Mouse (Mus musculus): ENCODE results near the gene Tmem242. TPM values are rescaled to one million over a fixed set of nuclear protein-coding genes. Genes with fewer than 3 reads are reported as not detected.
A peak's percentile ranks its signal among the peaks of the same experiment; 100 is the strongest.

Tmem242 gene
- polyA plus RNA-seq, 1 experiment from 2014 or later = 114 TPM

DNA sequence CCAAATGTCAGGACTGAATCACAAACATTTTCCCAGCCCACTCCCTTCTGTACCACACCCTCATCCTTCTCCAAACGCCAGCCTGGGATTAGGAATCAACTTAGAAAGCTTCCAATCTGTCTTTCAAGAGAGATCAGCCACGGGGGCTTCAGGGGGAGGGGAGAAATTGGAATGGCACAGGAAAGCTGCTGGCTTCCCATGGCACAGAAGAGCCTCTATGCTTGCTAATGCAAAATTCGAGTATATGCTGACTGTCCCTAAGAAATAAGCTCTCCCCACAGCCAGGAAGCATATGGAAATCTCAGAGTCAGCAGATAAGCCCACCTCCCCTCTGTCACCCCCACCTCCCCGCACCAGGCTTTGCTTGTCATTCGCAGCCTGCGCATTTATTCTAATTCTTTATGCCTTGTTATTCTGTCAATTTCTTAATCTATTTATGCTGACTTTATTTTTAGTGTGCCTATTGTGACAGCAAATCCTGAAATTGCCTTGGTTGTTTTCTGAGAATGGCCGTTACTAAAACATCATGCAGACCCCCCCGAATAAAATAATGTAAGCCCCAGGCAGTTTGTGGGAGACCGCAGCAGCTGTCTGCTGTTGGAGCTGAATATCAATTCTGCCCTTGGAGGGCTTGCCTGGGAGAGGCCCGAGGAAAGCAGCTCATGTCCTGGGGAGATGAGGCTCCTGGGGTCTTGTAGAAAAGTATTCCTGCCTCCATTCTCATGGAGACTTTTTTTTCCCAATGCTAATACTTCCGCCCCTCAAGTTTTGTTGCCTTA, 62.7 kb downstream of the Tmem242 start:
- no peaks in the 10 kb centered on the region for H3K4me1 ChIP-seq (ENCODE audit: control insufficient read depth, insufficient read depth, low read length)
- WGBS = 19% methylated on average over 11 of the region's 11 CpGs
- H3K27me3 ChIP-seq (ENCODE audit: control insufficient read depth, insufficient read depth, low read length) = no peaks in the 10 kb centered on the region
- H3K9me3 ChIP-seq (ENCODE audit: control insufficient read depth, low read length) = no peaks in the 10 kb centered on the region
- ATAC-seq (ENCODE audit: low read depth) = no peak
- H3K27ac ChIP-seq (ENCODE audit: low read depth, low read length) = 0 out of 2 replicates have a peak overlapping the region, but pooled peaks have one; percentile 4
- no peaks in the 10 kb centered on the region for H3K36me3 ChIP-seq (ENCODE audit: control insufficient read depth, insufficient read depth, low read length)
- no peak overlapping the region for H3K4me3 ChIP-seq (ENCODE audit: low read depth, low read length)
- no peak overlapping the region for H3K9ac ChIP-seq (replicated peaks; ENCODE audit: low read depth, low read length)
- H3K4me2 ChIP-seq (ENCODE audit: low read depth, low read length) = no peak overlapping the region

DNA sequence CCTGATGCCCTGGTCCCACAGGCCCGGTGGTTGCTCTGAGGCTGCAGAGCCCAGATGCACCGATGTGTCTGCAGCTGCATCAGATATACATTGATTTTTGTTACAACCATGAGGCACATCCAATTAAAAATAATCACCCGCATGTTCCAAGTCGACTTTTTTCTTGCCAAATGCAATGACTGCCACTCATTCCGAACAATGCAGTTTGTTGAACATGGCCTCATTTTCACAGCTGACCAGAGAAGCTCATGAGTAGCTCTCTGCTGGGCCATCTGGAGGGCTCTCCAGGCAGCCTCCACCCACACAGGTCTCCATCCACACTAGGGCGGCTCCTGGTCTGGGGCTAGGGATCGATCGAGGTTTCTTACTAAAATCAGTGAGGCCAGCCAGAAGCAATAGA, 67.1 kb downstream of the Tmem242 start:
- H3K4me2 ChIP-seq (ENCODE audit: low read depth, low read length) = no peak overlapping the region
- H3K27ac ChIP-seq (ENCODE audit: low read depth, low read length) = no peak overlapping the region
- H3K27me3 ChIP-seq (ENCODE audit: control insufficient read depth, insufficient read depth, low read length) = no peaks in the 10 kb centered on the region
- no peaks in the 10 kb centered on the region for H3K9me3 ChIP-seq (ENCODE audit: control insufficient read depth, low read length)
- H3K4me1 ChIP-seq (ENCODE audit: control insufficient read depth, insufficient read depth, low read length) = no peaks in the 10 kb centered on the region
- H3K36me3 ChIP-seq (ENCODE audit: control insufficient read depth, insufficient read depth, low read length) = no peaks in the 10 kb centered on the region
- no peak overlapping the region for H3K4me3 ChIP-seq (ENCODE audit: low read depth, low read length)
- 52% methylated on average over 8 of the region's 8 CpGs for WGBS
- no peak overlapping the region for H3K9ac ChIP-seq (replicated peaks; ENCODE audit: low read depth, low read length)
- no peak for ATAC-seq (ENCODE audit: low read depth)

DNA sequence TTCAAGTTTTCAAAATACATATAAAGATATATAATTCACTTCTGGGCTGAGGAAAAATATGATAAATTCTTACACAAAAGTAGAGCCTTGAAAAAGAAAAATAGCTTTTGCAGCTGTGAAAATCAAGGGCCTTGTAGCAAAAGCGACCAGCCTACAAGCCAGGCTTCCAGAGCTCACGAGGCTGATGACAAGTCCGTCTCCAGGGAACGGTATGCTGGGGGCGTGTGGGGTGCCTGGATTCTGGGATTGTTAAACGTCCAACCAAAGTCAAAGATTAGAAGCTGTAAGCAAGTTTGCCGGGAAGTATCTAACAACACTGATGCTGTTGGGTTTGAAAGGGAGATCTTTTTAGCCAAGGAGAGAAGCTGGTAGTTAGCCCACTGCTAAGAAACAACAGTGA, 68.5 kb downstream of the Tmem242 start:
- no peaks in the 10 kb centered on the region for H3K36me3 ChIP-seq (ENCODE audit: control insufficient read depth, insufficient read depth, low read length)
- H3K9ac ChIP-seq (replicated peaks; ENCODE audit: low read depth, low read length) = no peak overlapping the region
- no peak for ATAC-seq (ENCODE audit: low read depth)
- H3K27me3 ChIP-seq (ENCODE audit: control insufficient read depth, insufficient read depth, low read length) = no peaks in the 10 kb centered on the region
- H3K9me3 ChIP-seq (ENCODE audit: control insufficient read depth, low read length) = no peaks in the 10 kb centered on the region
- peaks cover under 1% of the 10 kb centered on the region; the same call in 1 of the 2 replicates for H3K4me1 ChIP-seq (ENCODE audit: control insufficient read depth, insufficient read depth, low read length)
- no peak overlapping the region for H3K4me3 ChIP-seq (ENCODE audit: low read depth, low read length)
- H3K27ac ChIP-seq (ENCODE audit: low read depth, low read length) = no peak overlapping the region
- H3K4me2 ChIP-seq (ENCODE audit: low read depth, low read length) = no peak overlapping the region
- 48% methylated on average over 7 of the region's 7 CpGs for WGBS

DNA sequence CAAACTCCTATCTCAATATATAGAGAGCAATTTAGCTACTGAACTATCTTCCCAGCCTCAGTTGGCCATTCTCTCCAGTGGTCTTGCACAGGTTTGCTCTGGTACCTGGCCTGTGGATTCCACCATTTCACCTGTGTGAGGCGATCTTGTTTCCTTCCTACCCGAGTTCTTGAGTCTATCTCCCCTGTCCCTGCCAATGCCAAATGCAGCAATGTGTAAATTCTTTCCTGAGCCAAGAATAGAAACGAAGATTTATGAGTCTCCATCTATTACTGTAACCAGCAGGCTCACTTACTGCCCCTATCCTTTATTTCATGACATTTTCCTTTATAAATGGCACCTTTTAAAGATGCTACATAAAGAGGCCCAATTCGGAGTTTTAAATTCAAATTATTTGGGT, 69.0 kb downstream of the Tmem242 start:
- ATAC-seq (ENCODE audit: low read depth) = no peak
- WGBS = 60% methylated on average over 4 of the region's 4 CpGs
- H3K9ac ChIP-seq (replicated peaks; ENCODE audit: low read depth, low read length) = no peak overlapping the region
- no peak overlapping the region for H3K4me2 ChIP-seq (ENCODE audit: low read depth, low read length)
- H3K27ac ChIP-seq (ENCODE audit: low read depth, low read length) = no peak overlapping the region
- peaks cover 5% of the 10 kb centered on the region for H3K4me1 ChIP-seq (ENCODE audit: control insufficient read depth, insufficient read depth, low read length)
- no peaks in the 10 kb centered on the region for H3K36me3 ChIP-seq (ENCODE audit: control insufficient read depth, insufficient read depth, low read length)
- H3K27me3 ChIP-seq (ENCODE audit: control insufficient read depth, insufficient read depth, low read length) = no peaks in the 10 kb centered on the region
- no peaks in the 10 kb centered on the region for H3K9me3 ChIP-seq (ENCODE audit: control insufficient read depth, low read length)
- H3K4me3 ChIP-seq (ENCODE audit: low read depth, low read length) = no peak overlapping the region

- H3K36me3 ChIP-seq (ENCODE audit: control insufficient read depth, insufficient read depth, low read length) = no peaks in the 10 kb centered on the region
- H3K9me3 ChIP-seq (ENCODE audit: control insufficient read depth, low read length) = no peaks in the 10 kb centered on the region
- no peak overlapping the region; the same call in 1 of the 2 replicates for H3K9ac ChIP-seq (replicated peaks; ENCODE audit: low read depth, low read length)
- peaks cover 17% of the 10 kb centered on the region for H3K4me1 ChIP-seq (ENCODE audit: control insufficient read depth, insufficient read depth, low read length)
- 15% methylated on average over 8 of the region's 8 CpGs for WGBS
- no peak overlapping the region for H3K4me3 ChIP-seq (ENCODE audit: low read depth, low read length)
- peak; percentile 87 for ATAC-seq (ENCODE audit: low read depth)
- H3K27me3 ChIP-seq (ENCODE audit: control insufficient read depth, insufficient read depth, low read length) = no peaks in the 10 kb centered on the region
- H3K4me2 ChIP-seq (ENCODE audit: low read depth, low read length) = no peak overlapping the region
- H3K27ac ChIP-seq (ENCODE audit: low read depth, low read length) = peak overlapping the region; percentile 75
These were observed 74.1 kb downstream of the Tmem242 start for GRCm38 (mm10) chr17:5365992-5366398.

Small RNAs within 50 kb of the gene (microRNA-seq; reads per million reads assigned to microRNA genes)
- gene Gm22475 = not detected

Other genes with a start within 250 kb of the Tmem242 start
- 0.13 and 0.22 TPM in 2 replicates for gene Ldhal6b, start 21.5 kb downstream of the Tmem242 start, polyA plus RNA-seq (2014; fragmentation: Nextera tagmentation; extraction: Ambion mirVana)
- gene Zdhhc14, start 52.3 kb upstream of the Tmem242 start, polyA plus RNA-seq (2014; fragmentation: Nextera tagmentation; extraction: Ambion mirVana) = 12.1 and 12.8 TPM in 2 replicates

Measured in neural tube, embryonic 14.5 days (tissue).